Mouse (Mus musculus) urinary bladder, adult 2 months (tissue): Measurements from ENCODE around the gene Lin7a. TPM values are rescaled to one million over a fixed set of nuclear protein-coding genes. Genes with fewer than 3 reads are reported as not detected.

ENCODE experiments used
- DNase-seq: peaks from one replicate; pipeline ENCODE4 v3.0.0; 2022; ENCODE audit warnings: low spot score
- polyA plus RNA-seq: library from polyadenylated mRNA; depleted of rRNA; stranded (reverse); fragments of >200 nt; gene quantifications from 2 replicates; pipeline ENCODE4 v1.2.3, GENCODE M21; 2012

The Lin7a gene
- polyA plus RNA-seq, 1 experiment: 1.0 TPM

- no peak for DNase-seq
Measured at GRCm38 (mm10) chr10:107251801-107252502, 19.5 kb upstream of the Lin7a start.

GRCm38 (mm10) chr10:107252503-107252815 is 19.0 kb upstream of the Lin7a start:
- DNase-seq: no peak

- no peak for DNase-seq
Measured at GRCm38 (mm10) chr10:107253191-107253965, 18.1 kb upstream of the Lin7a start.

GRCm38 (mm10) chr10:107254656-107255055 is 16.8 kb upstream of the Lin7a start:
- no peak for DNase-seq

GRCm38 (mm10) chr10:107255351-107256050 is 16.0 kb upstream of the Lin7a start:
- no peak for DNase-seq

- no peak for DNase-seq
Measured at GRCm38 (mm10) chr10:107256451-107256960, 15.0 kb upstream of the Lin7a start.

GRCm38 (mm10) chr10:107260428-107260827 is 11.1 kb upstream of the Lin7a start:
- no peak for DNase-seq

GRCm38 (mm10) chr10:107272131-107272803 is 781 bp downstream of the Lin7a start:
- DNase-seq: peak; percentile 26

GRCm38 (mm10) chr10:107272804-107273145 is 1.3 kb downstream of the Lin7a start:
- no peak for DNase-seq

- no peak for DNase-seq
Measured at GRCm38 (mm10) chr10:107273848-107274247, 2.4 kb downstream of the Lin7a start.

- DNase-seq: no peak
Measured at GRCm38 (mm10) chr10:107274785-107275184, 3.3 kb downstream of the Lin7a start.

GRCm38 (mm10) chr10:107276647-107277046 is 5.2 kb downstream of the Lin7a start:
- DNase-seq: no peak

GRCm38 (mm10) chr10:107293934-107294664 is 22.6 kb downstream of the Lin7a start:
- DNase-seq: no peak

- DNase-seq: no peak
Measured at GRCm38 (mm10) chr10:107300587-107301248, 29.2 kb downstream of the Lin7a start.

- no peak for DNase-seq
Measured at GRCm38 (mm10) chr10:107310964-107311490, 39.5 kb downstream of the Lin7a start.

- no peak for DNase-seq
Measured at GRCm38 (mm10) chr10:107312609-107313008, 41.1 kb downstream of the Lin7a start.

- DNase-seq: no peak
Measured at GRCm38 (mm10) chr10:107313395-107313794, 41.9 kb downstream of the Lin7a start.

GRCm38 (mm10) chr10:107315251-107315650 is 43.8 kb downstream of the Lin7a start:
- no peak for DNase-seq

GRCm38 (mm10) chr10:107315681-107316080 is 44.2 kb downstream of the Lin7a start:
- no peak for DNase-seq

- no peak for DNase-seq
Measured at GRCm38 (mm10) chr10:107316100-107316499, 44.6 kb downstream of the Lin7a start.

- DNase-seq: no peak
Measured at GRCm38 (mm10) chr10:107319648-107320047, 48.2 kb downstream of the Lin7a start.
